Mouse (Mus musculus): ENCODE data around the gene Dlgap1. TPM values are rescaled to one million over a fixed set of nuclear protein-coding genes. Genes with fewer than 3 reads are reported as not detected.

Dlgap1 gene
- total and polyA plus RNA-seq, 3 experiments: 0.39 to 1.6 (median 0.52) TPM

DNA sequence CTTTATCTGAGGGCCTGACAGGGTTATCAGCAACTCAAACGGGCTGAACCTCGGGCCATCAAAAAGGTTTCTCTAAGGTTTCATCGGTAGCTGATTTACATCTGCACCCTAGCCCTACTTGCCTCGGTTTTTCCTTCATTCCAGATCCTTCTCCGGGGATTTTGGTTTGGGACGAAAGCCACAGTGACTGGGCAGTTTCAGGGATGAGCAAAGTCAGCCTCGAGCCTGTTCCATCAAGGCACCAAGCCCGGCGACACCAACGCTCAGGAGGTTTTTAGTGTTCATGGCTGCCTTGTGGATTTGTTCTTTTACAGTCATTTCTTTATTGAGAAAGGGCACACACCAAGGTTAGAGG, 779.6 kb downstream of the Dlgap1 start:
- Histone ChIP-seq H3K4me3 (peak overlapping the region; percentile 42), H3K4me1 (ENCODE audit: control insufficient read depth, insufficient read depth, low read length) (peaks cover 12% of the 10 kb centered on the region), H3K27ac (peak overlapping the region; percentile 91), H3K36me3 (ENCODE audit: control insufficient read depth, insufficient read depth, low read length) (peaks cover 2% of the 10 kb centered on the region; the same call in 1 of the 2 replicates), H3K27me3 (ENCODE audit: control insufficient read depth, insufficient read depth, low read length) (no peaks in the 10 kb centered on the region), H3K79me2 (replicated peaks; ENCODE audit: control insufficient read depth, insufficient read depth, low read length) (no peaks in the 10 kb centered on the region), H3K9ac (ENCODE audit: low read depth, low read length) (peak overlapping the region; percentile 15)
- TF ChIP-seq EP300 (IDR thresholded peaks at IDR 0.05; ENCODE audit: insufficient read depth, low read depth, low read length) (no peak), CTCF (IDR thresholded peaks at IDR 0.05) (no peak), POLR2A (IDR thresholded peaks at IDR 0.05; ENCODE audit: insufficient read depth, low read depth, low read length) (no peak)
- peak in 1 of 2 experiments; percentile 14 for DNase-seq
- intact Hi-C loops (cut with DNase I): loop anchor here (10.0 kb wide), 1 partner anchor 446 kb away; no protein-coding TSS in a partner anchor
- WGBS: 38% methylated on average over 10 of the region's 10 CpGs

DNA sequence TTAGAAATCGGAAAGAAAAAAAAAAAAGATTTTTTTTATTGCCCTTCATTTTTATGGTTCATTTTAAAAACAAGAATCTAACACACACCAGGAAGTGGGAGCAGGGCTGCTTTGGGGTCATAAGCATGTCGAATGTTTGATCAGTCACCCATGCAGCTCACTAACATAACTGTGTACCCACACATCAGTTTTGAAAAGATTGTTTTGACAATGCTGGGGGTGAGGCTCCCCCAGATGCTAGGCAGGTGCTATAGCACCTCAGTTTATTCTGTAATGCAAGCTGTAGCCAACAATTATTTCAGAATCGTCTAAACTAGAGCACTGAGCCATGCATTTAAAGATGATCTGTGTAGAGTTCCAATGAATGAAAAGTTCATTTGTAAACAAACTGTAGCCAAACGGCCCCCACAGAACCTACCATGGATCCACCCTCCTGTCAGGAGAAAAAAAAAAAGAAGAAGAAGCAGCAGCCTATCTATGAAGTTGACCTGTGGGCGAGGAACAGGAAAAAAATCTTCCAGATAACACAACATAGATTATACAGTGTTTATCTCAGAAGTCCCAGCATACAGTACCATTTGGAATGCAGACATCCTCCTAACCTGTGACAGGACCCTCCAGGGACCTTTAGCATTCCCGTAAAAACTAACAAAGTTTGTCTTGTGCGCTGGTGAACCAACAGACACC, 780.2 kb downstream of the Dlgap1 start:
- Histone ChIP-seq H3K27ac (no peak overlapping the region), H3K27me3 (ENCODE audit: control insufficient read depth, insufficient read depth, low read length) (no peaks in the 10 kb centered on the region), H3K79me2 (replicated peaks; ENCODE audit: control insufficient read depth, insufficient read depth, low read length) (no peaks in the 10 kb centered on the region), H3K9ac (ENCODE audit: low read depth, low read length) (no peak overlapping the region), H3K4me3 (no peak overlapping the region), H3K4me1 (ENCODE audit: control insufficient read depth, insufficient read depth, low read length) (peaks cover 15% of the 10 kb centered on the region), H3K36me3 (ENCODE audit: control insufficient read depth, insufficient read depth, low read length) (peaks cover 2% of the 10 kb centered on the region; the same call in 1 of the 2 replicates)
- WGBS: 77% methylated on average over 7 of the region's 7 CpGs
- TF ChIP-seq CTCF (IDR thresholded peaks at IDR 0.05): no peak
- TF ChIP-seq POLR2A (IDR thresholded peaks at IDR 0.05; ENCODE audit: insufficient read depth, low read depth, low read length): no peak
- no peak for TF ChIP-seq EP300 (IDR thresholded peaks at IDR 0.05; ENCODE audit: insufficient read depth, low read depth, low read length)
- no peak for DNase-seq
- intact Hi-C loops (cut with DNase I): loop anchor here (10.0 kb wide), 1 partner anchor 446 kb away; no protein-coding TSS in a partner anchor

DNA sequence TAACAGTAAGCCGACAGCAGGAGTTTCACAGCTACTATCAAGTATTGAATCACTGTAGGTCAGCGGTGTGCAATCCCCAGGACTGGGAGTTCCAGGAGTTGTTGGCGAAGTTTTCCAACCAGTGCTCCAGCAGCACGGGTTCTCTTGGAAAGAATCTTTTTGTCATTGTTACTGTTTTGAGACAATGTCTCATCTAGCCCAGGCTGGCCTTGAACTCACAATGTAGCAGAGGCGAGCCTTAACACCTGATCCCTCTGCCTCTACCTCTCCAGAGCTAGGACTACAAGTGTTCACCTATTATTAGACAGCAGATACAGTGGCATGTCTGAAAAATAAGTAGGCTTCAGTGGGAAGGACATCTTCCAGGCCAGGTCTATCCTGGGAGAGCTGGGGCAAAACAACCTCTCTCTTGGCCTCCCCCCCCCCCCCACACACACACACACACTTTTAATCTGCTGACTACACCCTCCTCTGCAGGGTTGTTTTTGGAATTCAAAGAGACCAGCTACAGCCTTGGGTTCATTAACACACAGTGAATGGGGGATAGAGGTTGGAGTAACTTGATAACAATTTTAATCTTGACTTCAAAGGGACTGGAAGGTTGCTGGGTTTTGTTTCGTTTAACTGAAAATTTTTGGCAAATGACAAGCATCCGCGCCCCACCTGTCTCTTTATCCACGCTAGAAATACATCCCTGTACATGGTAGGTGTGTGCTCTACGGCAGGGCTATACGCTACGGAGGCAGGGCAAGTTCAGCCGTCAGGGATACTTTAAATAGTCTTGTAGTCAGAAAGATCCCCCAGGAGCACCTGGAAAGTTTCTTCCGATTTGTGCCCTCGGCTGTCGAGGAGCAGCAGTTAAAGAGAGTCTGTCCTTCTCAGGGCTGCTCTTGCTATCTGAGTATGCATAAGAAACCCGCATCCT, 781.6 kb downstream of the Dlgap1 start:
- no peak for DNase-seq
- peaks cover 15% of the 10 kb centered on the region for H3K4me1 ChIP-seq (ENCODE audit: control insufficient read depth, insufficient read depth, low read length)
- no peak for TF ChIP-seq EP300 (IDR thresholded peaks at IDR 0.05; ENCODE audit: insufficient read depth, low read depth, low read length)
- TF ChIP-seq POLR2A (IDR thresholded peaks at IDR 0.05; ENCODE audit: insufficient read depth, low read depth, low read length): no peak
- TF ChIP-seq CTCF (IDR thresholded peaks at IDR 0.05): no peak
- H3K9ac ChIP-seq (ENCODE audit: low read depth, low read length): no peak overlapping the region
- peak overlapping the region; percentile 50; the same call in 1 of the 2 replicates for H3K4me3 ChIP-seq
- WGBS: 48% methylated on average over 17 of the region's 17 CpGs
- no peaks in the 10 kb centered on the region for H3K27me3 ChIP-seq (ENCODE audit: control insufficient read depth, insufficient read depth, low read length)
- H3K36me3 ChIP-seq (ENCODE audit: control insufficient read depth, insufficient read depth, low read length): peaks cover 2% of the 10 kb centered on the region; the same call in 1 of the 2 replicates
- no peaks in the 10 kb centered on the region for H3K79me2 ChIP-seq (replicated peaks; ENCODE audit: control insufficient read depth, insufficient read depth, low read length)
- H3K27ac ChIP-seq: peak overlapping the region; percentile 89
- intact Hi-C loops (cut with DNase I): loop anchor here (1.0 kb wide), 1 partner anchor 100 kb away; no protein-coding TSS in a partner anchor

DNA sequence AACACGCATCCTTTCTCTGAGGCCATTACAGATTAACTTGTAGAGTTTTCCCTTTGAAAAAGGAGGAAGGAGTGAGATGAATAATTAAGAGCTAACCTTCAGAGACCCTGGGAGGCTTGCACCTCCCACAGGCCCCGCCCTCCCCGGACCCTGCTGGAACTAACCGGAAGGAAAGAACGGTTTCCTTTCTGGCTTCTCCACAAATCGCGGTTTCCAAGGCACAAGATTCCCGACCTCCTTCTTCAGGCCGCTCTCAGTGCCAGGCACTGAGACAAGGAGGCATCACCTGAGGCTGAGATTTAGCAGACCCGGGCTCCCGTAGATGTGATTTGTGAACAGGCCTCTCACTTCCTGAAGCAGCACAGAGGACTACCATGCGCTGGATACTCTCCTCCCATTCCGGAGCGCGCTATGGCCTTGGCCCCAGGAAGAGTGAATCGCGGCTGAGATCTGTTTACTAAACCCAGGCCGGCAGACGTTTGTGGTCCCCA, 782.3 kb downstream of the Dlgap1 start:
- Histone ChIP-seq H3K36me3 (ENCODE audit: control insufficient read depth, insufficient read depth, low read length) (peaks cover 2% of the 10 kb centered on the region; the same call in 1 of the 2 replicates), H3K4me1 (ENCODE audit: control insufficient read depth, insufficient read depth, low read length) (peaks cover 15% of the 10 kb centered on the region), H3K27me3 (ENCODE audit: control insufficient read depth, insufficient read depth, low read length) (no peaks in the 10 kb centered on the region), H3K27ac (peak overlapping the region; percentile 89), H3K9ac (ENCODE audit: low read depth, low read length) (peak overlapping the region; percentile 82), H3K79me2 (replicated peaks; ENCODE audit: control insufficient read depth, insufficient read depth, low read length) (no peaks in the 10 kb centered on the region), H3K4me3 (peak overlapping the region; percentile 50)
- WGBS: 5% methylated on average over 19 of the region's 19 CpGs
- DNase-seq: peak; percentile 72 to 74
- TF ChIP-seq POLR2A (IDR thresholded peaks at IDR 0.05; ENCODE audit: insufficient read depth, low read depth, low read length) (peak; percentile 84), EP300 (IDR thresholded peaks at IDR 0.05; ENCODE audit: insufficient read depth, low read depth, low read length) (no peak; the same call in 1 of the 2 replicates), CTCF (IDR thresholded peaks at IDR 0.05) (no peak)
- intact Hi-C loops (cut with DNase I): loop anchor here (1.0 kb wide), 1 partner anchor 99 kb away; no protein-coding TSS in a partner anchor

DNA sequence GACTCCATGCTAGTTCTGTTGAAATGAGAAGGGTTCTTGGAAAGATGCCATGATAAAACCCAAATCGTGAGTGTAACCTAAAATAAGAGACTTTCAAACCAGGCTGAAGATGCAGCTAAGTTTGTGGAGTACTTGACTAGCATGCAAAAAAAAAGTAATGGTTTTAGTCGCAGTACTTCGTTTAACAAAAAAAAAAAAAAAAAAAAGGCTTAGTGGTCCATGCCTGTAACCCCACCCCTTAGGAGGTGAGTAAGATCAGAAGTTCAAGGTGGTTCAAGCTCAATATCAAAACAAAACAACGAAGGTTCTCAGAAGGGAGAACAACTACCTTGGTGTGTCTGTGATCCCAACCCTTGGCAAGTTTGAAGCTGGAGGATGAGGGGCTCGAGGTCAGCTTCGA, 782.8 kb downstream of the Dlgap1 start:
- H3K79me2 ChIP-seq (replicated peaks; ENCODE audit: control insufficient read depth, insufficient read depth, low read length): no peaks in the 10 kb centered on the region
- H3K27ac ChIP-seq: peak overlapping the region; percentile 89
- no peak for DNase-seq
- H3K4me3 ChIP-seq: peak overlapping the region; percentile 50
- TF ChIP-seq CTCF (IDR thresholded peaks at IDR 0.05) (no peak), EP300 (IDR thresholded peaks at IDR 0.05; ENCODE audit: insufficient read depth, low read depth, low read length) (no peak), POLR2A (IDR thresholded peaks at IDR 0.05; ENCODE audit: insufficient read depth, low read depth, low read length) (no peak)
- 52% methylated on average over 6 of the region's 6 CpGs for WGBS
- H3K9ac ChIP-seq (ENCODE audit: low read depth, low read length): peak overlapping the region; percentile 82
- peaks cover 2% of the 10 kb centered on the region; the same call in 1 of the 2 replicates for H3K36me3 ChIP-seq (ENCODE audit: control insufficient read depth, insufficient read depth, low read length)
- intact Hi-C loops (cut with DNase I): loop anchor here (1.0 kb wide), 1 partner anchor 99 kb away; no protein-coding TSS in a partner anchor
- no peaks in the 10 kb centered on the region for H3K27me3 ChIP-seq (ENCODE audit: control insufficient read depth, insufficient read depth, low read length)
- peaks cover 14% of the 10 kb centered on the region for H3K4me1 ChIP-seq (ENCODE audit: control insufficient read depth, insufficient read depth, low read length)

All from heart, adult 2 months (tissue).